Mouse (Mus musculus) adrenal gland, postnatal 14 days (tissue): ENCODE measurements at regions not wholly inside any gene's neighbourhood (a gene's known extent, or its start where the extent isn't known, plus 50 kb on each side); places are given as distances from the start of the nearest gene placed in this dataset.

Experiments used
- DNase-seq: peaks from one replicate; pipeline ENCODE4 v3.0.0; 2021; ENCODE audit warnings: mixed read lengths

DNA sequence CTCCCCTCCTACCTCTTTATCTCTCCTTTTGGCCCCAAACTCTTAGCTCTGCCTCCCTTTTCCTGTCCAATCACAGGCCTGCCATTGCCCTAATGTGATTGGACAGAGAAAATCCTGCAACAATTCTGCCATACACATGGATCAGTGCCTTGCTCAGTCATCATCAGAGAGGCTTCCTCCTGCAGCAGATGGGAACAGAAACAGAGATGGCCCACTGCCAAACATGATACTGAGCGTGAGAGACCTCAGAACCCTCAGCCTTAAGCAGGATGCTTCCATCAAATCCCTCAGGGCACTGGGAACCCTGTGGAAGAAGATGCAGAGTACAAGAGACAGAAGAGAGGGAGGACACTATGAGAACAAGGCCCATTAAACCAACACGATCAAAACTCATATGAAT lies 62.8 kb upstream of the Cacna2d3 start:
- DNase-seq = no peak

DNA sequence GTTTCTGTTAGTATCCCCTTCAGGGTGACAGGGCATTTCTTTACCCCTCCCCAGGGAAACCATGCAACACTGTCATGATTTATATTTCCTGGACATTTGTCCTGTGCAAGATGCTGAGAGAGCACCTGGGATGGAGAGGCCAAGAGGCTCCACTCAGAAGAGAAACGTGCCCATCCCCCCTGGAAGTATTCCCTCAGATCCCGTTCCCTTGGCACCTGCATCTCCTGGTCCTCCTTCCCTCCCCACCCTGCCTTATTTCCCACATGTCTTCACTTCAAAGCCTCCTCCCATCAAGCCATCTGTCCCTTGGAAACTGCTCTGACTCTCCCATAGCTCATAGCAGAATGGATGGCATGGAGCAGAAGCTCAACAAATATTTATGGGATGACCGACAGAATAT lies 64.8 kb upstream of the Cacna2d3 start:
- DNase-seq = no peak

DNA sequence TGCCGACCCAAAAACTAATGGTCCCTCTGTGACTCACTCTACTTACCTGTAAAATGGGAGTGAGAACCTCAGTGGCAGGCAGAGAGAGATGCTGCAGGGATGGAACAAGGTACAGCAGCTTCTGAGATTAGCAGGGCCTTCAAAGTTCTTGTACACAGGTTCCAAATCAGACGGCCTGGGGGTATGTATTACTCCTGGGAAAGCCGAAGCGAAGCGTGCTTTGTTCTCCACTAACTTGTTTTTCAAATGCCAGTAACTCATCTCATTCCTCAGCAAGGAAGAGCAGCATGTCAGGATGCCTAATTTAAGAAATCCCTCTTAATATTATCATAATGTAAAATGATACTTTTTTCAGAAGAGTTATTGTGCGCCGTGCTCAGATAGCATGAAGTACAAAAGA lies 66.1 kb upstream of the Cacna2d3 start:
- DNase-seq = no peak

DNA sequence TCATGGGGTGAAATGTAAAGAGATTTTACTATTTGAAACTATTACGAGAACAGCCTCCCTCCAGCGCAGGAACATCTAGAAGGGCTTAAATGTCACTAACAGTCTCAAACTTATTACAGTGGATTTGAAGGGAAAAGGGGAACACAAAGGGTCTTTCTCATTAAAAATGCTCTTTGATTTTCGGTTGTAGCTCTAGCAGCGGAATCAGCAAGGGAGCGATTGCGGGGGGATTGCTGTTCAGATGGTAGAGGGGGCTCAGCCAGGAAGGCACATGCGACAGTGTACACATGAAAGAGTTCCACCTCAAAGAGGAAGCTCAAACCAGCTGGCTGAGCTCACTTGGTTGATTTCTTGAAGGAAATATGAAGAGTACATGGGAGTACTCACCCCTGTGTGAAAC lies 66.7 kb upstream of the Cacna2d3 start:
- DNase-seq = no peak

DNA sequence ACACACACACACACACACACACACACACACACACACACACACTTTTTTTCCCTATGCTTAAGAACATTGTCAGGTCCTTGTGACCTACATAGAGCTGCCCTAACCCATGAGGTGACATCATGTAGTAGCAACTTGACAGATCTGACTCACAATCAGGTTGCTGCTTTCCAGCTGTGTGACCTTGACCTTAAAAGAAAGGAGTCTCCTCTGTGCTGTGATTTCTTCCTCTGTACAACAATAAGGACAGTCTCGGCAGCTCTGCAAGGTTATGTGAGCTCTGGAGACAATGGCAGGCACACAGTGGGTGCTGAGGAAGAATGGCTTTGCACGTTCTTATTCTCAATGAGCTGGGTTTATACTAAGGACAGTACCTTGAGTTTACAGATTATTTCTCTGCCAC lies 73.7 kb upstream of the Cacna2d3 start:
- peak; percentile 59 for DNase-seq

DNA sequence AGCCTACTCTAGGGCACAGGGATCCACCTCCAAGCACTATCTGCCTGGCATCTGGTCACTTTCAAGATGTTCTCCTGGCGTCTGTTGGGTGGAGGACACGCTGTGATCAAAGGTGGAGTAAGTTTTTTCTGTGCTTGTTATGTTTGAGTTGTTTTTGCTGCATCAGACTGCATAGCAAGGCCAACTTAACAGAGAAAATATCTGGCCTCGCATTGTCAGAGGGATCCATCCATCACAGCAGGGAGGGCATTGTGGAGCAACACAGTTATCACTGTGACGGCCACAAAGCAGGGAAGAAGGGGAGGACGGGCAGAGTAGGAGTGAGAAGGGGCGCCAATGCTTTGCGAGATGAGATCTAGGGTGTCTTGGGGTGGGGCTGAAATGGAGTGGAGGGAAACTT lies 74.7 kb upstream of the Cacna2d3 start:
- DNase-seq = peak; percentile 63

DNA sequence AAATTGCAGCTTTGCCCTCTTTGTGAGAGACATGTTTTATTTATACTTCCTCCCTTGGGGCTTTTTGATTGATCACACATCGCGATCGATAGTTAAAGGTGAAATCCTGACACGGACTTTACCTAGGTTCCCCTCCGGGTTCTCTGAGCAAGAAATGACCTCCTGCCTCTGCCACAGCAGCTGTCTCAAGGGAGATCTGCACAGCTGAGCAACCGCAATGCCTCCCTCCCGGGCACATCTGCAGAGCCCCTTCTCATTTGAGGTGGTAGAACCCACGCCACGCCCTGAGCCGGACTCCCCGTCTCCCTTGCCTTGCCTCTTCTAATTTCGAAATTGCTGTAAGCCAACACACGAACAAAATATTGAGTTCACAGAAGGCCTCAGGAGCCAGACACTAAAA lies 78.2 kb upstream of the Cacna2d3 start:
- no peak for DNase-seq

DNA sequence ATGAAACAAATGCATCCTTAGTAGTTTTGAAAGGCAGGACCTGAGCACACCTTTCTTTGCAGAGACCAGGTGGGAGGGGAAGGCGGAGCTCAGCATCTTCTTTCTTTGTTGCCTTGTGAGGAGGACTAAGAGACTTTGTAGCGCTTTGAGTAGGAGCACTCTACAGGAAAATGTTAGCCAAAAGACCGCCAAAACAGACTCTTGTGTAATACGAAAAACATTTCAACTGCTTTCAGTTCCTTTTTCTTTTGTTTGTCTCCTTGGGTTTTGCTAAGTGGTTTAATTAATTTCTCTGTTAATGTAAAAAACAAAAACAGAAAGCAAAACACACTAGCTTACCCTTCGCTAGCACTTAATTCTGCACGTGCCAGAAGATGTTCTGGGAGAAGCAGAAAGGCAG lies 83.6 kb upstream of the Cacna2d3 start:
- DNase-seq = no peak

DNA sequence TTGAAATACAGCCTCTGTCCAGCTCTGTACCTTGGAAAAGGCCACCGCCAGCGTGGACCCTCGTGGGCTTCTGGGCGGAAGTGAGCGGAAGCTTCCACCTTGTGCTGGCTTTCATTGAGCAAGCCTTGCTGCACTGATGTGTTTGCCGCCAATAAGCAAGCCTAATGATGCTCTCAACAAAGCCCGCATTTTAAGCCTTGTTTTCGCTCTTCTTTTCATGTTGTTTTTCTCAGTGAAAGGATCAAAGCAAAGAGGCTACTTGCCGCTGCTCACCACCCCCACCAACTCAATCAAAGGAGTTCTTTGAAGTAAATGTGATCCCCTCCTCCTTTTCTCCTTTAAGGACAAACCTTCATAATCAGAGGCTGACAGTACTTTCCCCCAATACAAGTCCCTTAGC lies 86.2 kb upstream of the Cacna2d3 start:
- no peak for DNase-seq

DNA sequence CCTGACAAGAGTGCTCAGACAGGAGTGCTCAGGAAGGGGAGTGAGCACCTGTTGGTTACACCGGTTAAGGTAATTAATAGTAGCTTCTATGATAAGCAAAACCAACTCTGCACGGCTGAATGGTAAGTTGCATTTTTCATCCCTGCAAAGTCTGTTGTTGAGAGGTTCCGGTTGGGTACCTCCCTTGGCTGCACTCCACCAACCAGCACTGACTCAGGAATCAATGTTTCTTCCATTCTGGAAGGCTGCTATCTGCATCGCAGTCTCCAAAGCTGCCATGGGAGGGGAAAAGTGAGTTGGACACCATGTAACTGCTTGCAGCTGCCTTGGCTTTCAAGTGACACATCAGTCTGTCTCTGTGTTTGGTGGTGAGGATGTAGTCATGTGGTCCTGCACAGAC lies 93.0 kb upstream of the Cacna2d3 start:
- no peak for DNase-seq

DNA sequence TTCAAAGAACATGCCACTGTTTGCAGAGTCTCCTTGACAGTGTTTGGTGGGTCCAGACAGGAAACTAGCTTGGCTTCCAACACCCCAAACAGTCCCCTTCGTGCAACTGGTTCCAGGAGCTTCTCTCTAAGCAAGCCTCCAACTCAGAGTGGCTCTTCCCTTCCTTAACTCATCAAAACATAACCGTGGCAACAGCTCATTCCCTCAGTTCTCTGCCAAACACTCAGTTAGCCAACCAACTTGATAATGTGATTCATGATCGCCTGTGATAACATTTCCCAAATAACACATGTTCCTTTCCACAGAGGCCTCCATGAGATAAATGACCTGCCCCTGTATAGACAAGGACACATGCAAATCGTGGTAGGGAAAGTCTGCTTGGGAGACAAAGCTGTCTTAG lies 95.9 kb upstream of the Cacna2d3 start:
- DNase-seq = peak; percentile 18

DNA sequence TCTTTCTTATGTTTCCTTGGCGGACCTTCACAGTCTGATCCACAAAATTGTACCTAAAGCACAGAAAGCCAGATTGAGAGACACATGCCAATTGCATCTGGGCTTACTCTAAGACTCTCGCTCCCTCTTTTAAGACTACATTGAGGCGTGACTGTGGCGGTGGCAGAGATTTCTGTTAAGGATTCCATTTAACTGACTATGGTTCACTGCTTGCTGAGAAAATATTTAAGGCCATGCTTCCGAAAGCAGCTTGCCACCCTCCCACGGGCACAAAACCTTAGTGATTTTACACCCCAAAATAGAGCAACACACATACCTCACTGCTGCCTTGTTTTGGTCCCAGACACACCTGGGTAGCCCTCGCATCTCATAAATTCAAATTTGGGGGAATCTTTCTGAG lies 96.6 kb upstream of the Cacna2d3 start:
- no peak for DNase-seq

DNA sequence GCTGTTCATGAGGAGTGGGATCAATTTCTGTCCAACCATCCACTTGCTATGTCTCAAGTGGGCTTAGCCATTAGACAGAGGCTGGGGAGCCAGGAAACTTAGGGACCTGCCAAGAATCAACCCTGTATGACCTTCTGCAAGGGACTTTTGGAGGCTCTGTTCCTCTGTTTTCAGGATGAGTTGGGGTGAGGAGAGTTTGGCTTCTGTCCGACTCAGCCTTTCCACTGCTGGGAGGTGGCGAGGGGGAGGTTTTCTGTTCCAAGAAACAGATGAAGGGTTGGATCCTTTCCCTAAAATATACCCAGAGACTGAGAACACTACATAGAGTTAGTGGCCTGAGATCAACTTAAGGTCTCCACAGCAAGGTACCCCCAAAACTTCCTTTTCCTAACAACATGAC lies 97.1 kb upstream of the Cacna2d3 start:
- DNase-seq = no peak

DNA sequence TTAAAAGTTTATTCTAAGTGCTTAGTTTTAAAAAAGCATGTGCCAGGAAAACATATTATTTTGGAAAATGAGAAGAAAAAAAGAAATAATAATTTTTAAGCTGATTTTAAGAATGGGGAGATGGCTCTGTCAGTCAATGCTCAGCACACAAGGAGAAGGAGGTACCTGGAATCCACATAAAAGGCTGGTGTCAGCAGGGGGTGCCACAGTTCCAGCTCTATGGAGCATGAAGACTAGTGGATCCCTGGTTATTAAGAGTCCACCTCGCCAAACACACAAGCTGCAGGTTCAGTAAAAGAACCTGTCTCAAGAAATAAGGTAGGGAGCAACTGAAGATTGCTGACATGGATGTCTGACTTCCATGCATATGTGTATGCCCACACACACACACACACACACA lies 115.4 kb upstream of the Cacna2d3 start:
- no peak for DNase-seq

DNA sequence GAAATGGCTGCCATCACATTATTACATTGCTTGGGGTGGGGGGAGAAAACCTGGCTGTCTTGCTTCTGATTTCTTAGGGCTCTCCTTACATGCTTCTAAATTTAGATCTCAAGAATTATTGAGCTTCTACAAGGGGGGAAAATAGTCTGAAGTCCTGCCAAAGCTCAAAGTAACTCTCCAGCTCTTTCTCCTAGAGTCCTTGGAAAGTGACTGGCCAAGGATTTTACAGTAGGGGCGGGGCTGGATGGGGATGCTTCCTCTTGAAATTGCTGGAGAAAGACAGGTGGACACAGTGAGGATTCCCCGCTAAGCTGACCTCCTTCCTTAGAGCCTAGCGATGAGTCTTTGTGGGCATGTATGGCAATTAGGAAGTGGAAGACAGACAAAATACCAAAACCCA lies 117.9 kb upstream of the Cacna2d3 start:
- peak; percentile 41 for DNase-seq

DNA sequence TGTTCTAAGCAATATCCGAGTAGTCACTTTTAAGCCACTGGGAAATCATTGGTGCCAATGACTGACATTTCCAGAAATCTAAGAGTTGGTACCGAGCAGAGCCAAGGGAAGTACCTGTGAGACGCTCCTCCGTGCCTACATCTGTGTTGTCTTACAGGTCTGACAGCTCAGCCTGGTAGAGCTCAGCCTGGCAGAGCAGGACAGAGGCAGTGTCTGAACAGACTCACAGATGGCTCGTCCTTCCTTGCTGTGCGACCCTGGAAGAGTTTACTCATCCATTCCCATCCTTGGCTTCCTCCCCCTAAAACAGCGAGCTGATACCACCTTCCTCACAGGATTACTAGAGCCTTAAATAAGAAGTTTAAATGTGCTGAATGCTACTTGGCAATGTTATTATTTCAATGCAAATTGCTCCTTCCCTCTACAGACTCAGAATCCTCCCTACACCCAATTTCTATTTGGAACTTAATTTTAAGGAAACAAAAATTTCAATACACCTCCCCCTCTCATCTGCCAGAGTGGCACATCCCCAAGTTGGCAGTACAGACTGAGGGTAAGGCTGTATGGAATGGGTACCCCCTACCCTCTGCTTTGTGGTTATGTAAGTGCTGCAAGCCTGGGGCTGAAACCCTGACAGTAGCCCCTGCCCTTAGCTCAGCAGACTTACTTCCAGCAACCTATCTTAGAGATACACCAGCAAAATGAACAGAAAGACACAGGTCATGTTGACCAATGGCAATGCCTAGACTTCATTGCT lies 119.9 kb upstream of the Cacna2d3 start:
- no peak for DNase-seq

DNA sequence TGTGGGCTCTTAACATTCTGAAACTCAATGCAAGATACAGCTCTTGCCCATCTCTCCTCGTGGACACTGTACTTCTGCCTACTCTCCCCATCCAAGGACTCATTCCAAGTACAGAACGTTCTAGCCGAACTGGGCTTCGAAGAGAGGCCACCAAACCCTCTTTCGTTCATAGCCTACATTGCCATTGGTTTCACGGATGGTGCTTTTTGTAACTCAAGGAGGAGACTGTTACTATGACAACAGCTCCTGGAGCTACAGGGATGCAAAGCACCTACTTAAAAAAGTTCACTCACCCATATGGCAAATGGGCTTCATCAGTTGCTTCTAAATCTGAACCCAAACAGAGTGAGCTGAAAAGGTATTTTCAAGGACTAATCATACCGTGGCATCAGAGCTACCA lies 120.4 kb upstream of the Selenok start:
- no peak for DNase-seq

DNA sequence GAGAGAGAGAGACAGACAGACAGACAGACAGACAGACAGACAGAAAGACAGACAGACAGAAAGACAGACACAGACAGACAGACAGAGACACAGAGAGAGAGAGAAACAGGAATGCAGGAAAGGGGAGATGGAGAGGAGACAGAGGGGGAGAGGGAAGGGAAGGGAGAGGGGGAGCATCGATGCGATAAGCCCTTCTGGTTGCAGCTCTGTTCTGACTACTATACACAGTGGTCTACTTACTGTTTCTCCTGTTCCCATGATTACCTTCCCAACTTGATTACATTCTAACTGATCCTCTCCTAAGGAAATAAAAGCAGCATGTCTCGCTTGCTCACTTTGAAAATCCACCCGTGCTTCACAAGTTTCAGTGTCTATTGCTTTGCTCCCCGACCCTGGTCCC lies 116.8 kb upstream of the Selenok start:
- DNase-seq = no peak

DNA sequence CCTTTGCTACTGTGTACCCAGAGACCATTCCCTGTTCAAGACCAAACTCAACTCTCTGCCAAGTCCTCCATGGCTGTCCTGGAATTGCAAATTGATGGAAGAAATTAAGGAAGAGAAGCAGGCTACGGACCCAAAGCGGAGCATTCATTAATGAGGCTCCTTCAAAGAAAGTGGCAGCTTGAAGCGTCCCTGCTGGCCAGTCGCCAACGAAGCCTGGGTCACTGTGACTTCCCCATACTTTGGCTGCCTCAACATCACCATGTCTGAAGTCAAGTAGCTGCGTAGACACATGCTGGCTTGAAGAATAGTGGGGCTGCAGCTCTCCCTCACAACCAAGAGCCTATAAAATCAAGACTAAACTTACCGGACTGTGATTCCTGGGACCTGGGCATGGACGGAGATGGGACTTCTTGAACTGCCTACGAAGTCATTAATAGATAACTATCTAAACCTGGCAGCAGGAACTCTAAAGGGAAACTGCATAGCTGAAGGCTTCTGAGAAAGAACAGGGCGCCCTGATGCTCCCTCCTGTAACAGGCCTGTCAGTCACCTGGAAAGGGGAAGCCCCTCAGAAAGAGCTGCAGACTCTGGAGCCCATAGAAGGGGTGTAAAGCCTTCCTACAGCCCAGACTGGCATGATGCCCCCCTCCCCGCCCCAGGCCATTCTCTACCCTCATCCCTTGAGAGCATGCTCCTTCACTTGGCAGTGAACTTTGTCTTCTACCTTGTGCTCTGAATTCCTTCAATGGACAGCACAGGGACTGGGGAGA lies 116.0 kb upstream of the Selenok start:
- no peak for DNase-seq

DNA sequence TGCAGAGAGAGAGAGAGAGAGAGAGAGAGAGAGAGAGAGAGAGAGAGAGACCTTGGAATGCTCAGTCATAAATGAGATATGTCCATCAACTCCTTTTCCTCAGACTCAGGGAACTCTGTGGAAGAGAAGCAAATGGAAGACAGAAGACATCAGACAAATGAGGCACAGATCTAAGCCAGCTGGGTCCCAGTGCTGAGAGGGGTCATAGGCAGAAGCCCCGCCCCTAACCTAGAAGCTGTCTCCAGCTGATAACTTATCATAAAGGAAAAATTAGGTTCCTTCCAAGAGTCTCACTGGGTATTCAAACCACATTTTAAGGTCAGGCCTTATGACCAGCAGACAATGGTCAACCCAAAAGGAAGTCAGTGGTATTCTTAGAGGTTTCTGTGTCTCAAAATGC lies 106.1 kb upstream of the Selenok start:
- DNase-seq = no peak

DNA sequence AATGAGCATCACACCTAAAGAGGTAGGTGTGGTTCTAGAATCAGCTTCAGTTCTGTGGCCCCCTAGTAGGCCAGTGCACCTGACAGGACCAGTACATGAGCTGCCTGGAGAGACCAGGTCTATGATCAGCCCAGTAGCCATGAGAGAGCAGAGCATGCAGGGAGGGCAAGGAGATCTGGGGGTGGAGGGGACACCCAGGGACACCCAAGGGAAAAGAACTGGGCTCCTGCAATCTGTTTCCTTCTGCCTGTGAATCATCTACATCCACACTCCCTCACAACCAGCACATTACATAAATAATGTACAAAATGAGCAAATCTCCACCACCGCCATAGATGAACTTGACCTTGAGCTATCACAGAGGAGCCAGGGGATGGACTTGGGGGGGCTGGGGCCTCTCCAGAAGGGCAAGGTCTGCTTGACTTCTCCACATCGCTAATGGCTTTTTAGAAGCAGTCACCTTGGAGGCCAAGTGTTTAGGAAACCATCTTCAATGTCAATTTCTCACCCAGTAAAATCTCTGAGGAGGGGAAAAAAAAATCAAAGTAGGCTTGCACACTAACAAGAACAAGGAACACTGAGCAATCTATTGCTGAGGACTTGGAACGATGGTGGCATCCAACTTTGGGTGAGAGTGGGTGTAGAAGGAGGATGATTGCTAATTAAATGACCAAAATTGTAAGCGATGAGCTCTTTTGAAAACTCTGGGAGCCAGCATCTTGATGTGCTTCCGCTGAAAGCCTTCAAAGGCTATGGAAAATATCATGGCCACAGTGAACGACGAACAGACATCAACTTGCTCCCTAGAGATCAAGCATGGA lies 101.4 kb upstream of the Selenok start:
- DNase-seq = peak; percentile 7

DNA sequence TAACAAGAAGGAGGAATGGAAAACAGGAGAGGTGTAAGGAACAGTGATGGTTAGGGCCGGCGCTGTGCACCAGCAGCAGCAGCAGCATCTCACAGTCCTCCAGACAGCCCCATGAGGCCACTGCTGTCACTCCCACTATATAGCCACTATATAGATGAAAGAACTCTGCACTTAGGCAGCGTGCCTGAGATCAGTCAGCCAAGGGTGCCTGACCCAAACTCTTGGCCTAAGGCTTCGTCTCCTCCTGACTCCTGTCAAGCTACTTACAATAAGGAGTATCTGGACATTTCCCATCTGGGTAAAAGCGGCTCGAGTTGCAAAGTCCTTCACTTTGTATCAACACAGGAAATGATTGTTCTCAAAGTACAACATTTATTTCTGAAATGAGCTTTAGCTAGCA lies 100.8 kb upstream of the Selenok start:
- no peak for DNase-seq

DNA sequence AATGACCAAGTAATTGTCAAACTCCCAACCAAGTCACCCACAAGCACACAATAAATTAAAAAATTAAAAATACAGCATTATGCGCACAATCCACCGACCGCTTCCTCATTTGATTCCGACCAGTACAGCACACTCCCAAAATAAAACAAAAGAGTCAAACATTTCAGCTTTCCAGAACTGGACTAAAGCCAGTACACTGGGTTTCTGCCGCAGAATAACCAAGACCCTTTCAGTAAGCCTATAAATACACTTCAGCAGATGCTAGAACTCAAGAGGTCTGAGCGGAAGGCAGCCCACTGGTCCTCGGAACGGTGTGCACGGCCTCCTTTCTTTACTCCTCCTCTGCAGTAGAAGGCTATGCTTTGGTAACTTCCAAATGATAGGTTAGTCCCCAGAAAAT lies 98.2 kb upstream of the Selenok start:
- no peak for DNase-seq
